In the genomic region with DNA sequence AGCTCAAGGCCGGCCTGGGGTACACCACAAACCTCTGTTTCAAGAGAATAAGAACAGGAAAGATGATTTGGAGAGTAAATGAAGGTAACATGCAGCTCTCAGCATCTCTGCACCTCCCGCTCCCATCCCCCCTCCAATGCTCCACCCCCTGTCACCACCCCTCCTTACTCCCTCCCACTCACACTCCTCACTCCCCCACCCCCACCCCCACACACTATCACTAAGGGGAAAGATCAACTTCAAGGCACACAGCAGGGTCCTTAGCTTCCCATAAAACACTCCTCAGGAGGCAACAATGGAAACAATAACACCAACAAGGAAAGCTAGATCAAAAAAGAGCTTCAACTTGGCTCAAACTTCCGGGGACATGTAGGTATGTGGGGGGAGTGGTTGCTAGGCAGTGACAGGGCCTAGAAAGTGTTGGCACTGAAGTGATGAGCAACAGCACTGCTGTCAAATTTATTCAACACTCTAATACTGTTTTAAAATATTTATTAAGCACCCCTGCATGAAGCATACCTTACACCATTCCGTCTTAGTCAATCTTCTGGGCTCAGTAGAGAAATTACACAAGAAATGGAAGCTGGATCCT, we compare ENCODE assay signal across 12 mouse cellular contexts. TPM values are rescaled to one million over a fixed set of nuclear protein-coding genes. Genes with fewer than 3 reads are reported as not detected.
DNase-seq lines count a peak whose midpoint lies in the region; ATAC-seq and TF ChIP-seq lines count a peak whose summit lies in the region.
"Had no signal": no experiment of that assay in that cellular context is flagged by ENCODE, and none has a peak within 500 bp of the region (broad histone marks: within the 10 kb centered on the region; RNA-seq: fewer than 3 reads in every experiment).

No protein-coding gene starts in this region.

- intact Hi-C loops in heart, postnatal 25 days (cut with DNase I): loop anchor here (2.0 kb wide), 1 partner anchor 27 kb away; no protein-coding TSS in a partner anchor

- H3K27ac ChIP-seq in heart, embryonic 11.5 days (ENCODE audit: low read depth, low read length): peak overlapping the region; percentile 62
- peak overlapping the region; percentile 78 for H3K27ac ChIP-seq in midbrain, embryonic 10.5 days (replicated peaks)
- H3K27ac ChIP-seq in midbrain, postnatal 0 days (ENCODE audit: low read depth, low read length): no peak overlapping the region
- peak overlapping the region; percentile 44; the same call in 1 of the 2 replicates for H3K27ac ChIP-seq in hindbrain, embryonic 13.5 days
- H3K27ac ChIP-seq in neural tube, embryonic 11.5 days (ENCODE audit: low read depth, low read length): 0 out of 2 replicates have a peak overlapping the region, but pooled peaks have one; percentile 29

- H3K9me3 ChIP-seq in heart, embryonic 11.5 days (replicated peaks; ENCODE audit: control insufficient read depth, low read length): no peaks in the 10 kb centered on the region
- no peaks in the 10 kb centered on the region for H3K9me3 ChIP-seq in midbrain, embryonic 10.5 days (replicated peaks)
- H3K9me3 ChIP-seq in midbrain, postnatal 0 days (ENCODE audit: low read length): no peaks in the 10 kb centered on the region
- H3K9me3 ChIP-seq in hindbrain, embryonic 13.5 days: no peaks in the 10 kb centered on the region
- H3K9me3 ChIP-seq in neural tube, embryonic 11.5 days (ENCODE audit: control insufficient read depth, low read length): no peaks in the 10 kb centered on the region

- H3K36me3 ChIP-seq in heart, embryonic 11.5 days (ENCODE audit: control insufficient read depth, insufficient read depth, low read length): no peaks in the 10 kb centered on the region
- H3K36me3 ChIP-seq in midbrain, embryonic 10.5 days: peaks cover 9% of the 10 kb centered on the region
- no peaks in the 10 kb centered on the region for H3K36me3 ChIP-seq in midbrain, postnatal 0 days (ENCODE audit: insufficient read depth, low read length)
- H3K36me3 ChIP-seq in hindbrain, embryonic 13.5 days: no peaks in the 10 kb centered on the region
- H3K36me3 ChIP-seq in neural tube, embryonic 11.5 days (ENCODE audit: control insufficient read depth, insufficient read depth, low read length): no peaks in the 10 kb centered on the region

- no peak for ATAC-seq in heart, embryonic 11.5 days (replicated peaks; ENCODE audit: insufficient number of reproducible peaks, low FRiP score, low TSS enrichment)
- no peak for ATAC-seq in midbrain, postnatal 0 days (ENCODE audit: low FRiP score)
- no peak for ATAC-seq in hindbrain, embryonic 13.5 days (ENCODE audit: low FRiP score)
- ATAC-seq in neural tube, embryonic 11.5 days (ENCODE audit: insufficient read depth, low FRiP score, low TSS enrichment): no peak
- ATAC-seq: Patski had no signal

- no peak for TF ChIP-seq CTCF in midbrain, postnatal 0 days (IDR thresholded peaks at IDR 0.05)

- WGBS in heart, embryonic 11.5 days (ENCODE audit: insufficient replicate concordance): 21% methylated on average over 4 of the region's 4 CpGs
- 18% methylated on average over 4 of the region's 4 CpGs for WGBS in midbrain, embryonic 10.5 days
- 11% methylated on average over 4 of the region's 4 CpGs for WGBS in midbrain, postnatal 0 days
- WGBS in hindbrain, embryonic 13.5 days: 16% methylated on average over 4 of the region's 4 CpGs
- WGBS in neural tube, embryonic 11.5 days: 16% methylated on average over 4 of the region's 4 CpGs

- H3K4me1 ChIP-seq in heart, embryonic 11.5 days (ENCODE audit: control insufficient read depth, insufficient read depth, low read length): peaks cover 14% of the 10 kb centered on the region
- peaks cover 38% of the 10 kb centered on the region for H3K4me1 ChIP-seq in midbrain, embryonic 10.5 days
- peaks cover 5% of the 10 kb centered on the region; the same call in 1 of the 2 replicates for H3K4me1 ChIP-seq in midbrain, postnatal 0 days (ENCODE audit: insufficient read depth, low read length)
- peaks cover 34% of the 10 kb centered on the region for H3K4me1 ChIP-seq in hindbrain, embryonic 13.5 days (replicated peaks)
- peaks cover 6% of the 10 kb centered on the region; the same call in 1 of the 2 replicates for H3K4me1 ChIP-seq in neural tube, embryonic 11.5 days (ENCODE audit: control insufficient read depth, insufficient read depth, low read length)

- no peak for DNase-seq in heart, postnatal 25 days (ENCODE audit: low spot score)
- peak; percentile 41 for DNase-seq in midbrain, embryonic 10.5 days (ENCODE audit: low spot score)
- DNase-seq in midbrain, postnatal 0 days (ENCODE audit: low spot score): no peak
- peak; percentile 35 for DNase-seq in neural tube, embryonic 11.5 days (ENCODE audit: low spot score)
- no peak for DNase-seq in spleen, postnatal 4 days (ENCODE audit: low spot score in 2 of 2)
- no peak for DNase-seq in gastrocnemius, postnatal 25 days
- DNase-seq: adrenal gland, adult 8-10 months; heart, postnatal 14 days had no signal

- H3K4me3 ChIP-seq in heart, embryonic 11.5 days (ENCODE audit: low read depth, low read length): no peak overlapping the region
- peak overlapping the region; percentile 26; the same call in 1 of the 2 replicates for H3K4me3 ChIP-seq in midbrain, embryonic 10.5 days
- H3K4me3 ChIP-seq in midbrain, postnatal 0 days (ENCODE audit: low read depth, low read length): no peak overlapping the region
- H3K4me3 ChIP-seq in hindbrain, embryonic 13.5 days: no peak overlapping the region
- no peak overlapping the region for H3K4me3 ChIP-seq in neural tube, embryonic 11.5 days (ENCODE audit: low read depth, low read length)

- H3K4me2 ChIP-seq in heart, embryonic 11.5 days: no peak overlapping the region
- no peak overlapping the region for H3K4me2 ChIP-seq in midbrain, postnatal 0 days (ENCODE audit: low read depth, low read length, poor library complexity, severe bottlenecking)
- no peak overlapping the region for H3K4me2 ChIP-seq in hindbrain, embryonic 13.5 days
- H3K4me2 ChIP-seq in neural tube, embryonic 11.5 days (ENCODE audit: low read depth): no peak overlapping the region
- H3K4me2 ChIP-seq: liver, embryonic 11.5 days had no signal

- no peak overlapping the region for H3K9ac ChIP-seq in heart, embryonic 11.5 days (ENCODE audit: low read depth, low read length)
- H3K9ac ChIP-seq in midbrain, postnatal 0 days (replicated peaks; ENCODE audit: low read length, poor library complexity, severe bottlenecking): no peak overlapping the region
- H3K9ac ChIP-seq in hindbrain, embryonic 13.5 days: no peak overlapping the region
- H3K9ac ChIP-seq in neural tube, embryonic 11.5 days (ENCODE audit: low read length): no peak overlapping the region

- no peaks in the 10 kb centered on the region for H3K27me3 ChIP-seq in heart, embryonic 11.5 days (ENCODE audit: control insufficient read depth, insufficient read depth, low read length)
- no peaks in the 10 kb centered on the region for H3K27me3 ChIP-seq in midbrain, embryonic 10.5 days (ENCODE audit: low read depth, poor library complexity, severe bottlenecking)
- no peaks in the 10 kb centered on the region for H3K27me3 ChIP-seq in midbrain, postnatal 0 days (ENCODE audit: insufficient read depth, low read length)
- no peaks in the 10 kb centered on the region for H3K27me3 ChIP-seq in hindbrain, embryonic 13.5 days
- H3K27me3 ChIP-seq in neural tube, embryonic 11.5 days (ENCODE audit: control insufficient read depth, insufficient read depth, low read length): no peaks in the 10 kb centered on the region
- H3K27me3 ChIP-seq: Patski had no signal

RNA-seq across cellular contexts. Expression of a gene that starts 1.6 kb away (rescaled TPM):
- polyA plus RNA-seq in heart, embryonic 11.5 days (2014; fragmentation: Nextera tagmentation; extraction: Ambion mirVana): 84.7 and 88.8 TPM in 2 replicates
- total RNA-seq in heart, postnatal 25 days (2021): 100 to 1,000 TPM; 168 to 170 TPM
- 46.2 and 50.9 TPM in 2 replicates for polyA plus RNA-seq in midbrain, embryonic 10.5 days (2016; fragmentation: Nextera tagmentation; extraction: Ambion mirVana)
- total RNA-seq in midbrain, postnatal 0 days (2014; rRNA removed): 32.3 and 39.6 TPM in 2 replicates
- 86.9 and 90.7 TPM in 2 replicates for polyA plus RNA-seq in midbrain, postnatal 0 days (2015; fragmentation: Nextera tagmentation; extraction: Ambion mirVana)
- 63.0 and 67.1 TPM in 2 replicates for polyA plus RNA-seq in hindbrain, embryonic 13.5 days (2015; fragmentation: Nextera tagmentation; extraction: Ambion mirVana)
- 46.2 and 50.1 TPM in 2 replicates for polyA plus RNA-seq in neural tube, embryonic 11.5 days (2014; fragmentation: Nextera tagmentation; extraction: Ambion mirVana)
- total RNA-seq in gastrocnemius, postnatal 25 days (2021): 100 to 1,000 TPM; 165 to 174 TPM

Comparison
In these comparisons a context has a peak if more than half of its experiments do, and no peak if none do; other contexts are left out.
1. DNase-seq: peak in midbrain, embryonic 10.5 days (single experiment) and neural tube, embryonic 11.5 days (single experiment); none in heart, postnatal 25 days (single experiment), midbrain, postnatal 0 days (single experiment), spleen, postnatal 4 days (0 of 2) and gastrocnemius, postnatal 25 days (single experiment).